Mouse (Mus musculus) heart, postnatal 0 days (tissue): ENCODE measurements around the gene Adgb.

Experiments used
- CTCF ChIP-seq: IDR thresholded peaks from 2 replicates; pipeline ENCODE4 v1.5.1; 2016; ENCODE audit warnings: antibody characterized with exemption, control low read depth, low read depth
- EP300 ChIP-seq: IDR thresholded peaks from 2 replicates; pipeline ENCODE4 v1.6.1; 2016; ENCODE audit warnings: antibody characterized with exemption, low read depth

- TF ChIP-seq CTCF, result no peak
- no peak for TF ChIP-seq EP300
These were observed 61.1 kb downstream of the Adgb start for GRCm38 (mm10) chr10:10411046-10411445.
